Mouse (Mus musculus): ENCODE measurements around the gene Pdia3. TPM values are rescaled to one million over a fixed set of nuclear protein-coding genes. Genes with fewer than 3 reads are reported as not detected.
"Not testable (repeated sequence)": the region's sequence is repeated elsewhere in the genome, so short reads cannot be mapped to it uniquely, and the experiment has no call there.

The Pdia3 gene
- polyA plus RNA-seq, 1 experiment from 2014 or later, result 319 TPM

GRCm38 (mm10) chr2:121475306-121475705, 61.7 kb downstream of the Pdia3 start:
- not testable (repeated sequence) for DNase-seq (ENCODE audit: low spot score)

- DNase-seq (ENCODE audit: low spot score), result no peak
Measured at GRCm38 (mm10) chr2:121477491-121478266, 64.1 kb downstream of the Pdia3 start.

- DNase-seq (ENCODE audit: low spot score), result peak; percentile 52
Measured at GRCm38 (mm10) chr2:121480498-121480897, 66.9 kb downstream of the Pdia3 start.

- DNase-seq (ENCODE audit: low spot score), result not testable (repeated sequence)
Measured at GRCm38 (mm10) chr2:121480916-121481315, 67.3 kb downstream of the Pdia3 start.

GRCm38 (mm10) chr2:121483576-121483975, 70.0 kb downstream of the Pdia3 start:
- DNase-seq (ENCODE audit: low spot score), result no peak

GRCm38 (mm10) chr2:121484403-121484802, 70.8 kb downstream of the Pdia3 start:
- DNase-seq (ENCODE audit: low spot score), result not testable (repeated sequence)

Small RNA genes within 50 kb of the gene (microRNA-seq; reads per million reads assigned to microRNA genes)
- not detected for gene Gm22953 (ENCODE audit: borderline number of aligned reads)

Other genes with a start within 250 kb of the Pdia3 start
- 45.5 and 51.2 TPM in 2 replicates for gene Tubgcp4, start 243.1 kb upstream of the Pdia3 start, polyA plus RNA-seq (2015; fragmentation: Nextera tagmentation; extraction: Ambion mirVana)
- 9.4 and 11.5 TPM in 2 replicates for gene Zscan29, start 242.7 kb upstream of the Pdia3 start, polyA plus RNA-seq (2015; fragmentation: Nextera tagmentation; extraction: Ambion mirVana)
- 23.0 and 24.3 TPM in 2 replicates for gene Trp53bp1, start 142.4 kb upstream of the Pdia3 start, polyA plus RNA-seq (2015; fragmentation: Nextera tagmentation; extraction: Ambion mirVana)
- 0.28 and 0.39 TPM in 2 replicates for gene Map1a, start 124.2 kb upstream of the Pdia3 start, polyA plus RNA-seq (2015; fragmentation: Nextera tagmentation; extraction: Ambion mirVana)
- gene Ppip5k1, start 58.4 kb upstream of the Pdia3 start, polyA plus RNA-seq (2015; fragmentation: Nextera tagmentation; extraction: Ambion mirVana), result 8.5 and 8.7 TPM in 2 replicates
- gene Ckmt1, start 56.1 kb upstream of the Pdia3 start, polyA plus RNA-seq (2015; fragmentation: Nextera tagmentation; extraction: Ambion mirVana), result 5.9 and 7.0 TPM in 2 replicates
- gene Strc, start 26.6 kb upstream of the Pdia3 start, polyA plus RNA-seq (2015; fragmentation: Nextera tagmentation; extraction: Ambion mirVana), result 0.07 TPM in 1 of 2 replicates, not detected in the other
- gene Catsper2, start within 50 bp of the Pdia3 start, polyA plus RNA-seq (2015; fragmentation: Nextera tagmentation; extraction: Ambion mirVana), result 1.6 and 2.1 TPM in 2 replicates
- 1.6 TPM in 2 replicates for gene Ell3, start 30.5 kb downstream of the Pdia3 start, polyA plus RNA-seq (2015; fragmentation: Nextera tagmentation; extraction: Ambion mirVana)
- 522 and 560 TPM in 2 replicates for gene Serf2, start 35.4 kb downstream of the Pdia3 start, polyA plus RNA-seq (2015; fragmentation: Nextera tagmentation; extraction: Ambion mirVana)
- gene Hypk, start 39.5 kb downstream of the Pdia3 start, polyA plus RNA-seq (2015; fragmentation: Nextera tagmentation; extraction: Ambion mirVana), result 111 and 114 TPM in 2 replicates
- 0.14 and 0.27 TPM in 2 replicates for gene Serinc4, start 43.0 kb downstream of the Pdia3 start, polyA plus RNA-seq (2015; fragmentation: Nextera tagmentation; extraction: Ambion mirVana)
- 55.0 and 56.2 TPM in 2 replicates for gene Mfap1b, start 60.3 kb downstream of the Pdia3 start, polyA plus RNA-seq (2015; fragmentation: Nextera tagmentation; extraction: Ambion mirVana)
- 30.6 and 34.0 TPM in 2 replicates for gene Mfap1a, start 92.9 kb downstream of the Pdia3 start, polyA plus RNA-seq (2015; fragmentation: Nextera tagmentation; extraction: Ambion mirVana)
- gene Wdr76, start 92.9 kb downstream of the Pdia3 start, polyA plus RNA-seq (2015; fragmentation: Nextera tagmentation; extraction: Ambion mirVana), result 21.5 and 23.5 TPM in 2 replicates

Measured in thymus, postnatal 0 days (tissue).